ENCODE assay signal across 14 mouse cellular contexts in genomic region chr17:35465651-35466050, GRCm38 (mm10). TPM values are rescaled to one million over a fixed set of nuclear protein-coding genes. Genes with fewer than 3 reads are reported as not detected.
DNase-seq lines count a peak whose midpoint lies in the region; ATAC-seq and TF ChIP-seq lines count a peak whose summit lies in the region.
"Not testable (repeated sequence)": the region's sequence is repeated elsewhere in the genome, so short reads cannot be mapped to it uniquely, and the experiment has no call there.
"Had no signal": no experiment of that assay in that cellular context is flagged by ENCODE, and none has a peak within 500 bp of the region (broad histone marks: within the 10 kb centered on the region; RNA-seq: fewer than 3 reads in every experiment).

No protein-coding gene starts in this region.

- TF ChIP-seq EP300 in MEL (IDR thresholded peaks at IDR 0.05; ENCODE audit: low read depth in 1 of 2, low read length in 2 of 2) = not testable (repeated sequence)

- not testable (repeated sequence) for H3K9ac ChIP-seq in MEL (ENCODE audit: control insufficient read depth, low read depth, low read length, poor library complexity, severe bottlenecking); liver, embryonic 11.5 days (ENCODE audit: low read depth, low read length); midbrain, postnatal 0 days (replicated peaks; ENCODE audit: low read length, poor library complexity, severe bottlenecking)

- DNase-seq in MEL (ENCODE audit: low read depth, low spot score); gastrocnemius, adult 2 months; kidney, adult 2 months: not testable (repeated sequence)
- DNase-seq in liver, embryonic 11.5 days (ENCODE audit: low spot score) = peak; percentile 35
- DNase-seq in midbrain, postnatal 0 days (ENCODE audit: low spot score) = peak; percentile 34

- not testable (repeated sequence) for H3K4me2 ChIP-seq in liver, embryonic 11.5 days; midbrain, postnatal 0 days (ENCODE audit: low read depth, low read length, poor library complexity, severe bottlenecking)

- intact Hi-C loops in gastrocnemius, adult 2 months (cut with DNase I) = not testable (repeated sequence)

- H3K9me3 ChIP-seq in MEL (replicated peaks; ENCODE audit: insufficient read depth, low read length); liver, embryonic 11.5 days (ENCODE audit: control insufficient read depth, low read length); midbrain, postnatal 0 days (ENCODE audit: low read length): not testable (repeated sequence)

- H3K27me3 ChIP-seq in MEL (ENCODE audit: control insufficient read depth in 1 of 2, insufficient read depth in 2 of 2, low read length in 2 of 2); kidney, adult 2 months (replicated peaks; ENCODE audit: control insufficient read depth, insufficient read depth, low read length); testis, adult 2 months (ENCODE audit: control insufficient read depth, insufficient read depth, low read length): not testable (repeated sequence)
- peaks cover 23% of the 10 kb centered on the region for H3K27me3 ChIP-seq in liver, embryonic 11.5 days (replicated peaks; ENCODE audit: control insufficient read depth, insufficient read depth, low read length)
- peaks cover 24% of the 10 kb centered on the region for H3K27me3 ChIP-seq in midbrain, postnatal 0 days (ENCODE audit: insufficient read depth, low read length)

- TF ChIP-seq POLR2A in MEL (IDR thresholded peaks at IDR 0.05; ENCODE audit: control insufficient read depth in 1 of 2, insufficient read depth in 1 of 2, low read depth in 1 of 2, low read length in 2 of 2, poor library complexity in 1 of 2); kidney, adult 2 months (IDR thresholded peaks at IDR 0.05; ENCODE audit: low read depth, low read length); testis, adult 2 months (IDR thresholded peaks at IDR 0.05; ENCODE audit: control insufficient read depth, low read depth, low read length): not testable (repeated sequence)

- TF ChIP-seq CTCF in MEL (IDR thresholded peaks at IDR 0.05 in 2 of 3, conservative IDR thresholded peaks at IDR 0.05 in 1 of 3; ENCODE audit: control insufficient read depth in 1 of 3, insufficient read depth in 1 of 3, low read depth in 2 of 3, low read length in 3 of 3, poor library complexity in 1 of 3, severe bottlenecking in 1 of 3) = peak in 2 of 3 experiments; percentile 36 to 54; a peak in 4 of 6 replicates
- peak; percentile 45 for TF ChIP-seq CTCF in gastrocnemius, adult 2 months (IDR thresholded peaks at IDR 0.05)
- peak; percentile 58 for TF ChIP-seq CTCF in kidney, adult 2 months (conservative IDR thresholded peaks at IDR 0.05; ENCODE audit: insufficient read depth, insufficient read length, low read depth, low read length)
- peak; percentile 80 for TF ChIP-seq CTCF in midbrain, postnatal 0 days (IDR thresholded peaks at IDR 0.05)
- peak; percentile 82 for TF ChIP-seq CTCF in testis, adult 2 months (IDR thresholded peaks at IDR 0.05; ENCODE audit: control insufficient read depth, insufficient read depth, insufficient replicate concordance, low read depth, low read length)

- H3K27ac ChIP-seq in MEL (ENCODE audit: control insufficient read depth, low read depth, low read length); gastrocnemius, adult 2 months; kidney, adult 2 months (ENCODE audit: insufficient read depth, low read depth, low read length); liver, embryonic 11.5 days (ENCODE audit: low read depth, low read length); midbrain, postnatal 0 days (ENCODE audit: low read depth, low read length); testis, adult 2 months (ENCODE audit: control insufficient read depth, insufficient read depth, low read depth, low read length): not testable (repeated sequence)

- H3K4me1 ChIP-seq in MEL (ENCODE audit: control insufficient read depth in 1 of 2, insufficient read depth in 2 of 2, low read length in 2 of 2); kidney, adult 2 months (ENCODE audit: control insufficient read depth, insufficient read depth, low read length); liver, embryonic 11.5 days (replicated peaks; ENCODE audit: control insufficient read depth, insufficient read depth, low read length); midbrain, postnatal 0 days (ENCODE audit: insufficient read depth, low read length); testis, adult 2 months (ENCODE audit: control insufficient read depth, insufficient read depth, low read length): not testable (repeated sequence)

- not testable (repeated sequence) for H3K79me2 ChIP-seq in MEL (ENCODE audit: control insufficient read depth, insufficient read depth, low read length, poor library complexity)

- 12% methylated on average over 8 of the region's 8 CpGs for WGBS in kidney, adult 2 months
- WGBS in liver, embryonic 11.5 days = 6% methylated on average over 8 of the region's 8 CpGs
- 5% methylated on average over 8 of the region's 8 CpGs for WGBS in midbrain, postnatal 0 days

- TF ChIP-seq RAD21 in MEL (IDR thresholded peaks at IDR 0.05; ENCODE audit: low read depth, low read length) = peak; percentile 6

- H3K4me3 ChIP-seq in MEL (ENCODE audit: control insufficient read depth in 1 of 2, insufficient read depth in 1 of 2, low read depth in 2 of 2, low read length in 2 of 2); gastrocnemius, adult 2 months; kidney, adult 2 months (ENCODE audit: insufficient read depth, low read depth, low read length); liver, embryonic 11.5 days (ENCODE audit: low read depth, low read length); midbrain, postnatal 0 days (ENCODE audit: low read depth, low read length); testis, adult 2 months (ENCODE audit: control insufficient read depth, low read depth, low read length): not testable (repeated sequence)

- 0 out of 2 replicates have a peak, but pooled peaks have one; percentile 40 for ATAC-seq in common myeloid progenitor, adult 5-6 weeks (replicated peaks; ENCODE audit: low read depth, poor library complexity, severe bottlenecking)
- not testable (repeated sequence) for ATAC-seq in liver, embryonic 11.5 days (replicated peaks; ENCODE audit: low FRiP score); midbrain, postnatal 0 days (ENCODE audit: low FRiP score)

- H3K36me3 ChIP-seq in MEL (ENCODE audit: control insufficient read depth in 1 of 2, insufficient read depth in 2 of 2, low read length in 2 of 2); kidney, adult 2 months (ENCODE audit: control insufficient read depth, insufficient read depth, low read length); liver, embryonic 11.5 days (ENCODE audit: control insufficient read depth, insufficient read depth, low read length); midbrain, postnatal 0 days (ENCODE audit: insufficient read depth, low read length); testis, adult 2 months (ENCODE audit: control insufficient read depth, insufficient read depth, low read length): not testable (repeated sequence)

RNA-seq across cellular contexts. Expression of gene H2-Q10, which starts 4.2 kb away (rescaled TPM):
- total RNA-seq in MEL (2012; rRNA removed) = 0.13 and 0.15 TPM in 2 replicates
- 1 to 10 TPM in 1 of 2 experiments, not detected in 1; 8.9 TPM for polyA plus RNA-seq in MEL (2012; ENCODE audit: insufficient read depth in 1 of 2, insufficient read length in 2 of 2, low read depth in 1 of 2, low replicate concordance in 2 of 2, missing spikeins in 1 of 2)
- 0.37 TPM in 1 of 2 replicates, not detected in the other for total RNA-seq in common myeloid progenitor, adult 5-6 weeks (2017)
- under 1 TPM; 0.05 to 0.33 TPM for total RNA-seq in gastrocnemius, adult 2 months (2021)
- polyA plus RNA-seq in kidney, adult 2 months (2012; rRNA removed) = 6.7 and 8.3 TPM in 2 replicates
- 72.3 and 73.7 TPM in 2 replicates for polyA plus RNA-seq in liver, embryonic 11.5 days (2014; fragmentation: Nextera tagmentation; extraction: Ambion mirVana)
- 0.42 TPM in 1 of 2 replicates, not detected in the other for total RNA-seq in midbrain, postnatal 0 days (2014; rRNA removed)
- polyA plus RNA-seq in midbrain, postnatal 0 days (2015; fragmentation: Nextera tagmentation; extraction: Ambion mirVana) = 0.47 and 0.62 TPM in 2 replicates
- 0.19 and 0.33 TPM in 2 replicates for polyA plus RNA-seq in testis, adult 2 months (2012; rRNA removed)

RNA-seq across cellular contexts. Expression of gene H2-Q7, which starts 26.7 kb away (rescaled TPM):
- total RNA-seq in MEL (2012; rRNA removed) = 0.23 TPM in 1 of 2 replicates, not detected in the other
- polyA plus RNA-seq in MEL (2012; ENCODE audit: insufficient read depth in 1 of 2, insufficient read length in 2 of 2, low read depth in 1 of 2, low replicate concordance in 2 of 2, missing spikeins in 1 of 2) = 1 to 10 TPM in 1 of 2 experiments, not detected in 1; 4.0 TPM
- total RNA-seq in common myeloid progenitor, adult 5-6 weeks (2017) = 68.1 and 79.8 TPM in 2 replicates
- under 1 TPM; 0.61 to 0.82 TPM for total RNA-seq in gastrocnemius, adult 2 months (2021)
- polyA plus RNA-seq in kidney, adult 2 months (2012; rRNA removed) = 112 and 139 TPM in 2 replicates
- polyA plus RNA-seq in liver, embryonic 11.5 days (2014; fragmentation: Nextera tagmentation; extraction: Ambion mirVana) = 29.9 and 30.8 TPM in 2 replicates
- total RNA-seq in midbrain, postnatal 0 days (2014; rRNA removed) = 1.6 and 3.3 TPM in 2 replicates
- 3.5 and 4.2 TPM in 2 replicates for polyA plus RNA-seq in midbrain, postnatal 0 days (2015; fragmentation: Nextera tagmentation; extraction: Ambion mirVana)
- polyA plus RNA-seq in testis, adult 2 months (2012; rRNA removed) = 4.9 and 5.2 TPM in 2 replicates

RNA-seq across cellular contexts. Expression of gene Pou5f1, which starts 40.2 kb away (rescaled TPM):
- total RNA-seq in MEL (2012; rRNA removed) = not detected in 2 replicates
- not detected for polyA plus RNA-seq in MEL (2012; ENCODE audit: insufficient read depth in 1 of 2, insufficient read length in 2 of 2, low read depth in 1 of 2, low replicate concordance in 2 of 2, missing spikeins in 1 of 2)
- total RNA-seq in common myeloid progenitor, adult 5-6 weeks (2017) = not detected in 2 replicates
- not detected for total RNA-seq in gastrocnemius, adult 2 months (2021)
- polyA plus RNA-seq in kidney, adult 2 months (2012; rRNA removed) = not detected in 2 replicates
- polyA plus RNA-seq in liver, embryonic 11.5 days (2014; fragmentation: Nextera tagmentation; extraction: Ambion mirVana) = not detected in 2 replicates
- not detected in 2 replicates for total RNA-seq in midbrain, postnatal 0 days (2014; rRNA removed)
- polyA plus RNA-seq in midbrain, postnatal 0 days (2015; fragmentation: Nextera tagmentation; extraction: Ambion mirVana) = not detected in 2 replicates
- 9.6 and 11.1 TPM in 2 replicates for polyA plus RNA-seq in testis, adult 2 months (2012; rRNA removed)
- total RNA-seq: adrenal gland, adult 2 months; granulocyte monocyte progenitor cell, adult 5-6 weeks; heart, postnatal 10 days; neutrophil, adult 5-6 weeks had no signal
- polyA plus RNA-seq: adrenal gland, adult 2 months; midbrain, embryonic 16.5 days; urinary bladder, adult 2 months had no signal

RNA-seq across cellular contexts. Expression of gene H2-Q6, which starts 41.0 kb away (rescaled TPM):
- total RNA-seq in MEL (2012; rRNA removed) = 1.4 and 1.8 TPM in 2 replicates
- 10 to 100 TPM in 1 of 2 experiments, not detected in 1; 11.7 TPM for polyA plus RNA-seq in MEL (2012; ENCODE audit: insufficient read depth in 1 of 2, insufficient read length in 2 of 2, low read depth in 1 of 2, low replicate concordance in 2 of 2, missing spikeins in 1 of 2)
- total RNA-seq in common myeloid progenitor, adult 5-6 weeks (2017) = 78.6 and 82.7 TPM in 2 replicates
- total RNA-seq in gastrocnemius, adult 2 months (2021) = under 1 TPM in 1 of 2 experiments, not detected in 1; 0.18 TPM
- 72.1 and 84.0 TPM in 2 replicates for polyA plus RNA-seq in kidney, adult 2 months (2012; rRNA removed)
- polyA plus RNA-seq in liver, embryonic 11.5 days (2014; fragmentation: Nextera tagmentation; extraction: Ambion mirVana) = 15.2 and 16.4 TPM in 2 replicates
- 0.11 and 0.52 TPM in 2 replicates for total RNA-seq in midbrain, postnatal 0 days (2014; rRNA removed)
- 1.8 TPM in 2 replicates for polyA plus RNA-seq in midbrain, postnatal 0 days (2015; fragmentation: Nextera tagmentation; extraction: Ambion mirVana)
- polyA plus RNA-seq in testis, adult 2 months (2012; rRNA removed) = 1.6 and 1.8 TPM in 2 replicates
- total RNA-seq: layer of hippocampus, postnatal 36 days had no signal

RNA-seq across cellular contexts. Expression of gene Tcf19, which starts 51.0 kb away (rescaled TPM):
- 16.6 and 20.3 TPM in 2 replicates for total RNA-seq in MEL (2012; rRNA removed)
- polyA plus RNA-seq in MEL (2012; ENCODE audit: insufficient read depth in 1 of 2, insufficient read length in 2 of 2, low read depth in 1 of 2, low replicate concordance in 2 of 2, missing spikeins in 1 of 2) = 10 to 100 TPM in 1 of 2 experiments, not detected in 1; 25.7 TPM
- 10.5 and 10.9 TPM in 2 replicates for total RNA-seq in common myeloid progenitor, adult 5-6 weeks (2017)
- 1 to 10 TPM in 1 of 2 experiments, under 1 TPM in 1; 0.73 to 1.0 TPM for total RNA-seq in gastrocnemius, adult 2 months (2021)
- 5.6 and 6.0 TPM in 2 replicates for polyA plus RNA-seq in kidney, adult 2 months (2012; rRNA removed)
- polyA plus RNA-seq in liver, embryonic 11.5 days (2014; fragmentation: Nextera tagmentation; extraction: Ambion mirVana) = 37.3 and 41.2 TPM in 2 replicates
- 9.2 and 10.3 TPM in 2 replicates for total RNA-seq in midbrain, postnatal 0 days (2014; rRNA removed)
- 4.5 and 4.7 TPM in 2 replicates for polyA plus RNA-seq in midbrain, postnatal 0 days (2015; fragmentation: Nextera tagmentation; extraction: Ambion mirVana)
- 2.5 and 2.6 TPM in 2 replicates for polyA plus RNA-seq in testis, adult 2 months (2012; rRNA removed)
